Mouse (Mus musculus) MEL-GATA-1-ER (cell line): ENCODE data around the gene Mitf.

Source experiments
- DNase-seq: peaks from one replicate; pipeline ENCODE4 v3.0.0-alpha.2; 2012; ENCODE audit warnings: low read depth; ENCODE audit errors: extremely low read depth

Mitf gene

GRCm38 (mm10) chr6:98023876-98024275 is 217.0 kb downstream of the Mitf start:
- no peak for DNase-seq

- no peak for DNase-seq
Measured at GRCm38 (mm10) chr6:98038513-98038912, 231.7 kb downstream of the Mitf start.

GRCm38 (mm10) chr6:98041795-98042194 is 234.9 kb downstream of the Mitf start:
- DNase-seq = no peak

GRCm38 (mm10) chr6:98046295-98047108 is 239.7 kb downstream of the Mitf start:
- no peak for DNase-seq

GRCm38 (mm10) chr6:98047741-98048140 is 240.9 kb downstream of the Mitf start:
- DNase-seq = no peak

- no peak for DNase-seq
Measured at GRCm38 (mm10) chr6:98048671-98049438, 242.0 kb downstream of the Mitf start.

- no peak for DNase-seq
Measured at GRCm38 (mm10) chr6:98049551-98049950, 242.7 kb downstream of the Mitf start.

GRCm38 (mm10) chr6:98061878-98062277 is 255.0 kb downstream of the Mitf start:
- no peak for DNase-seq

- no peak for DNase-seq
Measured at GRCm38 (mm10) chr6:98064926-98065325, 258.1 kb downstream of the Mitf start.

GRCm38 (mm10) chr6:98066420-98066819 is 259.6 kb downstream of the Mitf start:
- no peak for DNase-seq
